Mouse (Mus musculus): ENCODE measurements at regions not wholly inside any gene's neighbourhood (a gene's known extent, or its start where the extent isn't known, plus 50 kb on each side); places are given as distances from the start of the nearest gene placed in this dataset.
"Not testable (repeated sequence)": the region's sequence is repeated elsewhere in the genome, so short reads cannot be mapped to it uniquely, and the experiment has no call there.

DNA sequence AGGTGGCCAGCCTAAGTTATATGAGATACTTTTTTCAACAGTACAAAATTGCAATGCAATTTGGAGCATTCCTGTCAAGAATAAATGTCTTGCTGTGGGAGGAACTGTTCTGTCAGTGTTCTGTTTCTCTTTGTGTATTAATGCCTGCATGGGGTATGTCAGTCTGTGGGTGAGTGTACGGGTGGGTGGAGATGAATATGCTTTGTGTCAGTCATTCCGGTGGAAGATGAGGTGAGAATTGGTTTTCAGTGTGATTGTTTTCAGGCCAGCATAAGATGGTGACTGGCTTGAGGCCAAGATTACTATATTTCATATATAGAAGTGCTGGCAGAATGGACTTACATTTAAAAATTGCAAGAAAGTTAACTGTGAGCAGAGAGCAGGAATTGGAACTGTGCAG, 184.0 kb downstream of the Frk start:
- no peak for DNase-seq (ENCODE audit: low read depth)

DNA sequence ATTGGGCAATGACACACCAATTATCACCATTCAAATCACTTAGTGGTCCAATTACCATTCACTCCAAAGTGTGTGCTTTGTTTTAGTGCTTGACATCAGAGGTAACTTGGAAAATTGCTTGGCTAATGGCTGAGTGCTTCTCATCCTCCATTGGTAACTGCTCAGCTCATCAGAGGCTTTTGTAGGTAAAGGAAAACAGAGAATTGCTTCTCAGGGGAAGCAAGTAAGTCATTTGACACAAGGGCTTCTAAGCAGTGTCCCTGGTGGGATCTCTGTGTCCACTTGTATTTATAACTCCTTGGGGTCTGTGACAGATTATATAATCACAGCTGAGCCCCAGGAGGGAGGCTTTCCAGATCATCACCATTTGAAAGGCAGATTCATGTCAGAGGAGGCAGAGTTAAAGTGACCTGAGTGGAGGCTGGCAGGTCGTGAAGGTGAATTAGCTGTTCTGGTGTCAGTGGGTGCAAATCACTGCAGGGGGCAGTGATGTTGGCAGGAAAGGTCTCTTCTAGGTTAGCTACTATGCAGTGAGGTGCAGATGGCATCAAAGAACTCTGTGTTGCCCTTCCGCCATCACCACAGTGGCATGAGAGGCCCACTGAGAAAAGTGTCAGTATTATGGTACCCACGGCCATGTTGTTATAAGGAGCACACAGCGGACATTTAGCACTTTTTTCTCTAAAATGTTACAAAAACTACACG, 184.7 kb downstream of the Frk start:
- DNase-seq (ENCODE audit: low read depth), result no peak

DNA sequence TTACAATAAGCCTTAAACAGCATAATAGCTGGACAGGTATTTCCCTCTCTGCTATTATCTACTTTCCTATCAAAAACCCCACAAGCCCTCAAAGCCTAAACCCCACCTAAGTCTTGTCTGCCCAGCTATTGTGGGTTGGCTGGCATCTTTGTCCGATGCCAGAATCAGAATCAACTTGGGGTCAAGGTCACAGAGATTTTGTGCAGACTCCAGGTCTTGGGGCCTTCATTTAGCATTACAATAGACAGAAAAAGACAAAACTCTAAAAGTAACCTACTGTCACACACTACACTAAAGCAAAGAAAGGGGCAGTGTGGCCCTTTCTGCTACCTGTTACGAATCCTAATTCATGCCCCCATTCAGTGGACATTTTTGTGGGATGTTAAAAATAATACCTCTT, 188.6 kb downstream of the Frk start:
- no peak for DNase-seq (ENCODE audit: low read depth)

DNA sequence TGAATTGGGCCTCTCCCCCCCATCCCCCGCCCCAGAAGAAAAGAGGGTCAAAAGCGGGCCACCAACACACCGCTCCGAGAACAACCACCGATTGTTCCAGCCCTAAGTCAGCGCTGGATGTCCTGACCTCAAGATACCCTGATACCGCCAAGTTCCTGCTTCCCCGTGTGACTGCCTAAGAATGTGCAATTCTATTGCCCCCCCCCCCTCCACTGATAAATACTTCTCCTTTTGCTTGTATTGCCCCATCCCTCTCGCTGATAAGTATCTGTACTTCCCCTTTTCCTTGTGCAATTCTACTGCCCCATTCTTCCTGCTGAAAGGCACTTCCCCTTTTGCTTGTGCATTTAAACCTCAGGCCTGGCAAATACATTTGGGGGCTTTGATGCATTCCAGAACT, 216.2 kb downstream of the Frk start:
- DNase-seq (ENCODE audit: low read depth), result not testable (repeated sequence)

DNA sequence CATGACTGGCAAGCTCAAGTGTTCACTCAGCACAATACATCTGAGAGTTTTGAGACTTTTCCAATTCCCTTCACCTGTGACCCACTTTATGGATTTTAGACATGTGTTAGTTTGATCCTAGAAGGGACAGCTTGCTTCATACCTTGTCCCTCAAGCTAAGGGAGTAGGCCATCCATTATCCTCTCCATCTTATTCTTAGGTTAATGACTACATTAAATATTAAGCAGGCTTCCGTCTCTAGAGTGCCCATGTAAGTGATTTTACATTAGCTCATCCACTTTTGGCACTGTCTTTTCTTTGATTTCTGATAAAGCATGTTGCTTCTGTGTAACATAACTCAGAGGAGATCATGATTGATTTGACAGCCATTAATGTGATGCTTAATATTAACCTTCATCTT, 218.8 kb downstream of the Frk start:
- no peak for DNase-seq (ENCODE audit: low read depth)

DNA sequence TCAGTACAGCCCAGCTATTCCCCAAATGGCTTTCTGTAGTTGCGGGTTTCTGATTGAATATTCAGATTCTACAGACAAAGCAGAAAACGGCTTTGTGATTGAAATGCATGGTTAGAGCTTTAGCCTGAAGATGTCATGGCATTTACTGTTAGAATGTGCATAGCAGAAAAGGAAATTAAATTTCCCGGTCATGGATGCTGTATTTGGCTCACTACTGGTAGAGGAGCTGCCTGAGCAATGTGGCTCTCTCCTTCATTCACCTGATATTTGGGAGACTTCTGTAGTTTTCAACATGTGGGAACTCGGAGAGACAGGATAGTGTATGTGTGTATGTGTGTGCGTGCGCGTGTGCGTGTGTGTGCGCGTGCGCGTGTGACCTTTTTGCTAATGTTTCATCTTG, 222.2 kb downstream of the Frk start:
- DNase-seq (ENCODE audit: low read depth), result no peak

DNA sequence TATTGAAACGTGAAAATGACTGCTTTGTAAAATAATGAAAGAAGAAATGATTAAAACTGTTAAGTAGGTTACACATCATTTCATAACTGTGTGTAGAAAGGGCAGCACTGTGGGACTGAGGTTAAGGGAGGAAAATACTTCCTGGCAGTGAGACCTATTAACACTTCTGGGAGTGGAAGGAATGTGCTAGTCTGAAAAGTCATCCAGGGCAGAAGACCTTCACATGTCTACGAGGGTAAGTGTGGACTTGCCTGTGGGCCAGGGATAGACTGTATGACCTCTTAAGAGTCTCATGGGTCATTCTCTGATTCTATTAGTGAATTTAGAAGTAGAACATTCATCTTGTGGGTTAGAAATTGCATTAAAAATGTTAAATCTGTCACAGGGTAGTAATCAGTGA, 248.1 kb downstream of the Frk start:
- DNase-seq (ENCODE audit: low read depth), result no peak

DNA sequence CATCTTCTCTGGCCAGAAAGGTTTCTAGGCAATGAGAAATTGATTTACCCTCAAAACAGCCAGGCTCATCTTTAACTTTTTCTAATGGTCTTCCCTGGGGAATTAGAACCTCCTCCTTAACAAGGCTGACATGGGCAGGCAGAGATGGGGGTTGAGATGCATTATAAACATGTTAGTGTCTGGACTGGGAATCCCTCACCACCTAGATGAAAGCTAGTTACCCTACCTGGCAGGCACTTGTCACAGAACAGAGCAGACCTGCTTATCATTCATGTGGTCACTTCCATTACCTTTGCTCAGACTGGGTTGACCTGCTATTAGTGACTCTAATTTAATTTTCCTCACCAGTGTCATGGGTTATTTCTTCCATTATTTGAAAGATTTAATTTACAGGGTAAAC, 279.2 kb downstream of the Frk start:
- no peak for DNase-seq (ENCODE audit: low read depth)

DNA sequence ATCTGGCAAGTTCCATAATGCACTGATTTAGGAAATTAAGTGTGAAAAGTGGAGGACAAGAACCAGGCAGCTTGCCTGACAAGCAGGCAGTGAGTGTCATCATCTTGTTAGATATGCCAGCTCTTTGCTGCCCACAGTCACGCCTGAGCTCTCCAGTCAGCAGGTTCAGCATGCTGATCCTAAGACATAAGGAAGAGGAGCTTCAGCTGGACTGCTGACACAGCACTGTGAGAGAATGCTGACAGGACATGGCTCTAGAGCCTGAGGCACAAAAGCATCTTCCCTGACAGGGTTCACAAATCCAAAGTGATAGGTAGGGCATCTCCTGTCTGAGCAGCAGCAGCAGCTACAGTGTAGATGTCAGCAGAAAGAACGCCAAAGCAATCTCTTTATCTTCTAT, 308.9 kb downstream of the Frk start:
- DNase-seq (ENCODE audit: low read depth), result no peak

DNA sequence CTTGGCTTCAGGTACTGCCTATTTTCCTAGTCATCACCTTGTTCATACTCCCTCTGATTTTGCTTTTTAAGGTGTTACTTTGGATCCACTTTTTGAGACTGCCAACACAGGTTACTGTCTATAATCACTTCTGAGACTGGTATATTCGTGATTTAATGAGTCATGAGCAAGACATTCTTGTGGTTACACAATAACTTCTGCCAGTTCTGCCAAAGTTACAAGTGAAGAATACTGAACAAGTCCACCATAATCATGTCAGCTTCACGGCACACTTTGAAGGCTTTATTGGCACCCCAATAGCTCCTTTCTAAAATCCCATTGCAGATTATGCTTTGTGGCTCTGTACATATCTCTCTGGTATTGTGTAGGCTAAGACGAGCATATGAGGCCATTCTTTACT, 327.9 kb downstream of the Frk start:
- no peak for DNase-seq (ENCODE audit: low read depth)

DNA sequence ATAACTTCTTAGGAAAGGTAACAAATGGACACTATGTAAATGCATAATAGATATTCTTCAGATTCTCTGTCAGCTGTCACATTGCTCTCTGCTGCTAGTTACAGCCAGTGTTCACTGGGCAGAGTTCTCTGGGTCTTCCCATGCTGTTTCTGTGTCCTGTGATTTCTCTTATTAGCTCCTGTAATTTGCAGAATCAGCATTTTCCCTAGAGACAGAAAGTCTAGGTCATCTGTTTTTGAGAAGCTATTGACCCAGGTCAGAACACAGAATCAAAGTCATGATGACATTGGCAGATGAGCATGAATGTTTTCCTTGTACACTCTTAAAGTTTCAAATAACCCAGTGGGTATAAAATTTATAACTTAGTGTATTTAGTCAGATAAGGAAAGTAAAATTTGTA, 340.9 kb downstream of the Frk start:
- DNase-seq (ENCODE audit: low read depth), result no peak

DNA sequence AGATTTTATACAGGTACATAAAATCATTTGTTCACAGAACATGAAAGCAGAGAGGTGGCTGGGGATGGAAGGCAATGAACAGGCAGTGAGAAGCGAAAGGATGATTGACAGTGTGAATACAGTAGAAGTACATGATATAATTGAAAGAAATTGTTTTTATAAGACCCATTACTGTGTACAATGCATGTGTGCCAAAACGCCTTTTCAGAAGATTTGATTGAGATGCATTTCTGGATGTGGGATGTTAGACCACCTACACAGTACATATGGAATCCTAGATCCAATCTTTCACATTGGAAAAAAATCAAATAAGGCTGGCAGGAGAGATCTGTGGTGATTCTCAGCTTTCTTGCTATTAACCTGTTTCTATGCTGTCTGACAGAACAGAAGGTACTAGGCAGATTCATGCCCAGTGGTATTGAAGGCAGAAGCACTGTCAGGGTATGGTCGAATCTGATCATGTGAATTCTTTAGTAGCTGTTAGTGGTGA, 358.9 kb downstream of the Frk start:
- no peak for DNase-seq (ENCODE audit: low read depth)

DNA sequence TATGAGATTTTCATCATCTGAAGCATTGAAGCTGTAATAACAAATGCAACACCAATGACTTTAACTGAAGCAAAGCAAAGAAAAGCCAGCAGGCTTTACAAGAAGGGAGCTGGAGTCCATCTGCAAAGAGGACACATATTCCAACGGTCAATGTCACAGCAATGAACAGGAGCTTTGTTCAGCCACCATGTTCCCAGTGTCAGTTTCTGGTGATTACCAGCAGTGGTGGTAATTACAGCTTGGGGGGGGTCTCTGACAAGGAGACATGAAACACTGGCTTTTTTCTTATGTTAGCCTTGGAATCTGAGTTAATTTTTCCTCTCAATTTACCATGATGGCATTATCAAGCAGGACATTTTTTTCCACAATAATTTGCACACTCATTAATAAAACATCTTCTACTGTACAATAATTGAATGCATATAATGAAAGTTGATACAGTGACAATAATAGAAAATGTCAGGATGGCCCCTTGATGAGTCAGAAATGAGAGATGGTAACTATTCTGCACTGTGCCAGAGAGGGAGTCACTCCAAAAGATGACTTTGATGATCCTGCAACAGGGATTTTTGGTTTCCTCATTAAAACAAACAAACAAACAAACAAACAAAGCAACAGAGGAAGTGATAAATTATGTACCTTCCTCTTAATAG, 373.4 kb downstream of the Frk start:
- DNase-seq (ENCODE audit: low read depth), result no peak

DNA sequence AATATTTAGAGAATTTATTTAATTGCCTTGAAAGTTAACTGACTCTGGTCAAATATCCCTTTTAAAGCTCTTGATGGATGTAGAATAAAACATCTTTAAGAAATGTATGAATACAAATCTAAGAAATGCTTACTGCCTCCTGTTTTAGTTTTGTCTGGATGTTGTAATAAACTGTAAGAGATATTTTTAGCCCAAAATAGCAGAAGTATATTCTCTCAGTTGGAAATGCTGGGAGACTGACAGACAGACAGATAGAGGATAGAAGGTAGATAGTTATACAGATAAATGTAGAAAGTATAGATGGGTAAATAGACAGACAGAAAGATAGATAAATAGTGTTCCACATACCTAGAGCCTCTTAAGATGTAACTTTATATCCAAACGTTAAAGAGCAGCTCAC, 379.5 kb downstream of the Frk start:
- no peak for DNase-seq (ENCODE audit: low read depth)

DNA sequence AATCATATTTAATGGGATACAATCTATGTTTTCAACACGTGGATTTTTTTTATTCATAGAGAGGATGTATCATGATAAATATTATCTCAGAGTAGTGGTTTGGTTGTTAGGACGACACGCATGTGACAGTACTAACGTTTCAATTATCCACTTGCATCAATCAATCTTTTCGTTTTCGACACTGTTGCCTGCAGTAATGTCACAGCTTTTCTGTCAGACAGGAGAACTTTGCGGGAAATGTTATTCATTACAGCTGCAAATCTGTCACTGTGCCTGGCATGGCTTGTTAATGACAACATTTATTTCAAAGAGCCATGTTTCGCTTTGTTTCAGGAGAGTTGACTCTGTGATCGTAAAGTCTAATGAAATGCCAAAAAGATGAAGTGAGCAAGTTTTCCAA, 388.7 kb downstream of the Frk start:
- no peak for DNase-seq (ENCODE audit: low read depth)

DNA sequence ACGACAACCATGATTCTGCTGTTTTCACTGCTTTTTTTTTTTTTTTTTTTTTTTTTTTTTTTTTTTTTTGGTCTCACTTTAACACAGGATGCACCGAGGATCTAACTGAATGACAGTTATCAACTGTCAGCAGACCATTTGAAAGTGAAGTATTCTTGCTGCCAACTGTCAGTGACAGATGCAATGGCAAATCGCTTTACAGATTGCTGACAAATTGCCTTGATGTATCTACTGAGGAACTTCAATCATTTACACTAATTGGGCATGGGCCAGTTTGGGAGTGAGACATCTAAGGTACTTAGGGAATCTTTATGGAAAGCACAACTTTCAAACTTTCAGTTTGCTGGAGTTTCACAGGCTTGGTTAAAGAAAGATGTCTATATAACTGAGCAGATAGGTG, 395.3 kb downstream of the Frk start:
- DNase-seq (ENCODE audit: low read depth), result no peak

DNA sequence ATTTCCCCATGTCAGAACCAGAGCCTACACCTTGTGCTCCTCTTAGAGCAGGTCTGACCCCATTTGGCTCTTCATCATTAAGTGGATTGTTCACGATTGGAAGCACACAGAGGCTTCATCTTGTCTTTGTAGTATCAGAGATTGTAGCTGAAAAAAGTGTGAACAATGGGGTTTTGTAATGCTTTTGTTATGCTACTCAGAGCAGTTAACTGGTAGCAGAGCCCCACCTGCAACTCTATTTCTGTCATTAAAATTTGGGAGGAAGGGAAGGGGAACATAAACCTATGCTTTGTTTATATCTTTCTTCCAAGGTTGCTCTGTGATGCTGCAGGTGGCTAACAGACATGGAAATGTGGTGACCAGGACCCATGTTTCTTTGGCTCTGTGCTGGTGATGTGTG, 404.4 kb downstream of the Frk start:
- no peak for DNase-seq (ENCODE audit: low read depth)

DNA sequence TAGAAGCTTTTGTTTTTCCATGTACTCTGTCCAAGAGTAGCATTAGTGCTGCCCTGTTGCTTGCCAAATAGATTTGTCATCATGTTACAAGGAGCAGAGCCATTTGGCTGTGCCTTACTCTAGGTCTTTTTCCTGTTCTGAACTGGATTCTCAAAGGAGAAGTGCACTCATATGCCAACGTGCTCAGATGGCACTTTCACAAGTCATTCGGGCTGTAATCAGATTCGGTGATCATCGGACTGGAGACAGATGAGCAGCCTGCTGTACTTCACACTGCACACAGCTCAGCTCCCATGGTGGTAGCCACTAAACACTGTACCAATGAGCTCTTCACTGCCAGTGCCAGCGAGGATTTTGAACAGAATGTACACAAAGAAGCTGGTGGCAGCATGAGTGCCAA, 421.1 kb downstream of the Frk start:
- DNase-seq (ENCODE audit: low read depth), result peak; percentile 2

DNA sequence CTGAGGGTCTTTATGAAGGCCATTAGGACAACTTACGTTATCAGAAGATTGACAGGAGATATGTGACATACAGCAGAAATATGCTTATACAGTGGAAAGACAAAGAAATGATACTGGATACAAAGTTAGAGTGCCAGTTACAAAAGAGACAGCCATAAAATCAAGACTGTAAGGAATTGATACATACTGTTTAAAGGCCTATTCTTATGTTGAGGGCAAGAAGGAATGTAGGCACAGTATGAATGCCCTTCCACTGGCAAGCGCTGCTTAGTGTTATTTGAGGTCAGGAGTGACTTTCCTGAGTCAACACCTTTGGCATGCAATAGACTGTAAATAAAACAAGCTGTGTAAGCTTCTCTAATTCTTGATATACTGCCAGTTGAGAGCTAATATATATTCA, 421.5 kb downstream of the Frk start:
- no peak for DNase-seq (ENCODE audit: low read depth)

DNA sequence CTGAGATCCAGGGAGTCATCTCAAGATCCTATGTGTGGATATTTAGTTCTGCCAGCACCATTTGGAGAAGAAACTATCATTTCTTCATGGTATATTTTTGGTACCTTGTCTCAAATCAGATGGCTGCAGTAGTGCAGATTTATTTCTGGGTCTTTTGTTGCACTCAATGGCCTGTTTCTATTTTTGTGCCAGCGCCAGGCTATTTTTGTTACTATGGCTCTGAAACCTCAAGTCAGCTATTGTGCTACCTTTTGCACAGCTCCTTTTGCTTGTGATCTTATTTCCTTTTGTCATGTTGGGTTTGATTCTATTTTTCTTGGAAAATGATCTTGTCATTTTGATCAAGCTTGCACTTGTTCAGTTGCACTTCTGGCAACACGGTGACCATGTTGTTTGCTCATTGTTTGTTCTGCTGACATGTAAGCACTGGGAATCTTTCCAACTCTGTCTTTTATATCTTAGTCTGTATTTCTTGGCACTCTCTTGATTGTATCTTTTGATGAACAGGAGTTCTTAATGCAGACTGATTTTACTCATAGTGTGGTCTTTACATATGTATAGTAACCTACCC, 429.0 kb downstream of the Frk start:
- no peak for DNase-seq (ENCODE audit: low read depth)
